Mouse (Mus musculus): ENCODE measurements around the gene Ssc5d. TPM values are rescaled to one million over a fixed set of nuclear protein-coding genes. Genes with fewer than 3 reads are reported as not detected.
"Not testable (repeated sequence)": the region's sequence is repeated elsewhere in the genome, so short reads cannot be mapped to it uniquely, and the experiment has no call there.

Gene Ssc5d
- 2.9 and 3.6 TPM in 2 replicates for polyA plus RNA-seq (2012; rRNA removed)

- WGBS = 7% methylated on average over 5 of the region's 6 CpGs
- no peak for DNase-seq (ENCODE audit: low read depth, low spot score)
Observed at GRCm38 (mm10) chr7:4925441-4926381, at the start of gene Ssc5d. Gene Ssc5d (plus strand): TSS chr7:4925785.

- DNase-seq (ENCODE audit: low read depth, low spot score) = peak; percentile 95
- WGBS = under 1% methylated on average over 22 of the region's 22 CpGs
Observed at GRCm38 (mm10) chr7:4876753-4877221, 48.8 kb upstream of the Ssc5d start, which contains the start of gene Isoc2a. Gene Isoc2a (plus strand): TSS chr7:4877153.

- 2% methylated on average over 11 of the region's 11 CpGs for WGBS
- no peak for DNase-seq (ENCODE audit: low read depth, low spot score)
Observed at GRCm38 (mm10) chr7:4877226-4877625, 48.4 kb upstream of the Ssc5d start.

GRCm38 (mm10) chr7:4878186-4878585, 47.4 kb upstream of the Ssc5d start:
- no peak for DNase-seq (ENCODE audit: low read depth, low spot score)

- not testable (repeated sequence) for DNase-seq (ENCODE audit: low read depth, low spot score)
- 41% methylated on average over 1 of the region's 1 CpGs for WGBS
Observed at GRCm38 (mm10) chr7:4879036-4879435, 46.5 kb upstream of the Ssc5d start.

- WGBS = 6% methylated on average over 4 of the region's 4 CpGs
- no peak for DNase-seq (ENCODE audit: low read depth, low spot score)
Observed at GRCm38 (mm10) chr7:4886680-4887079, 38.9 kb upstream of the Ssc5d start.

GRCm38 (mm10) chr7:4895186-4895585, 30.4 kb upstream of the Ssc5d start:
- no peak for DNase-seq (ENCODE audit: low read depth, low spot score)
- WGBS = 55% methylated on average over 11 of the region's 11 CpGs

- WGBS = 27% methylated on average over 18 of the region's 18 CpGs
- DNase-seq (ENCODE audit: low read depth, low spot score) = no peak
Observed at GRCm38 (mm10) chr7:4898851-4899648, 26.5 kb upstream of the Ssc5d start.

GRCm38 (mm10) chr7:4899649-4900522, 25.7 kb upstream of the Ssc5d start:
- DNase-seq (ENCODE audit: low read depth, low spot score) = no peak
- 6% methylated on average over 19 of the region's 19 CpGs for WGBS

- 48% methylated on average over 11 of the region's 11 CpGs for WGBS
- DNase-seq (ENCODE audit: low read depth, low spot score) = no peak
Observed at GRCm38 (mm10) chr7:4900523-4900851, 25.1 kb upstream of the Ssc5d start.

- DNase-seq (ENCODE audit: low read depth, low spot score) = no peak
- 66% methylated on average over 8 of the region's 8 CpGs for WGBS
Observed at GRCm38 (mm10) chr7:4901171-4901570, 24.4 kb upstream of the Ssc5d start.

- 65% methylated on average over 9 of the region's 9 CpGs for WGBS
- DNase-seq (ENCODE audit: low read depth, low spot score) = no peak
Observed at GRCm38 (mm10) chr7:4902404-4902803, 23.2 kb upstream of the Ssc5d start.

- WGBS = 73% methylated on average over 10 of the region's 10 CpGs
- DNase-seq (ENCODE audit: low read depth, low spot score) = no peak
Observed at GRCm38 (mm10) chr7:4906466-4906950, 19.1 kb upstream of the Ssc5d start, which contains the start of gene Gm36210. Gene Gm36210 (minus strand): TSS chr7:4906516.

GRCm38 (mm10) chr7:4911561-4911960, 14.0 kb upstream of the Ssc5d start:
- WGBS = 39% methylated on average over 9 of the region's 9 CpGs
- DNase-seq (ENCODE audit: low read depth, low spot score) = no peak

- DNase-seq (ENCODE audit: low read depth, low spot score) = no peak
- 71% methylated on average over 5 of the region's 5 CpGs for WGBS
Observed at GRCm38 (mm10) chr7:4912248-4912647, 13.3 kb upstream of the Ssc5d start.

GRCm38 (mm10) chr7:4915007-4915665, 10.4 kb upstream of the Ssc5d start, which contains the start of gene Zfp628:
Gene Zfp628 (plus strand): TSS chr7:4915217.
- DNase-seq (ENCODE audit: low read depth, low spot score) = peak; percentile 78
- under 1% methylated on average over 56 of the region's 56 CpGs for WGBS

- 11% methylated on average over 14 of the region's 14 CpGs for WGBS
- no peak for DNase-seq (ENCODE audit: low read depth, low spot score)
Observed at GRCm38 (mm10) chr7:4915669-4916416, 9.7 kb upstream of the Ssc5d start.

GRCm38 (mm10) chr7:4917494-4917893, 8.1 kb upstream of the Ssc5d start:
- 91% methylated on average over 2 of the region's 2 CpGs for WGBS
- DNase-seq (ENCODE audit: low read depth, low spot score) = no peak
